18 mouse cellular contexts compared by ENCODE assay signal in genomic region chr1:137635781-137636180, GRCm38 (mm10).
A peak's percentile ranks its signal among the peaks of the same experiment; 100 is the strongest.
DNase-seq lines count a peak whose midpoint lies in the region; ATAC-seq and TF ChIP-seq lines count a peak whose summit lies in the region.
"Had no signal": no experiment of that assay in that cellular context is flagged by ENCODE, and none has a peak within 500 bp of the region (broad histone marks: within the 10 kb centered on the region; RNA-seq: fewer than 3 reads in every experiment).

No protein-coding gene starts in this region.

- H3K27me3 ChIP-seq in midbrain, embryonic 12.5 days, result no peaks in the 10 kb centered on the region
- no peaks in the 10 kb centered on the region for H3K27me3 ChIP-seq in midbrain, postnatal 0 days (ENCODE audit: insufficient read depth, low read length)
- no peaks in the 10 kb centered on the region for H3K27me3 ChIP-seq in embryonic facial prominence, embryonic 10.5 days (replicated peaks; ENCODE audit: low read depth, poor library complexity, severe bottlenecking)
- H3K27me3 ChIP-seq in forebrain, embryonic 12.5 days, result no peaks in the 10 kb centered on the region
- H3K27me3 ChIP-seq: heart, embryonic 15.5 days had no signal

- no peak for DNase-seq in midbrain, postnatal 0 days (ENCODE audit: low spot score)
- peak; percentile 29 for DNase-seq in embryonic facial prominence, embryonic 10.5 days (ENCODE audit: low spot score)
- no peak for DNase-seq in gastrocnemius, adult 2 months
- DNase-seq in gastrocnemius, postnatal 14 days, result no peak
- DNase-seq in left cerebral cortex, adult 2 months (ENCODE audit: extremely low spot score in 1 of 2, low spot score in 2 of 2), result no peak
- DNase-seq: adrenal gland, postnatal 36 days; cerebellum, adult 8-10 months; heart, adult 18-20 months; lung, embryonic 14.5 days; thymus, adult 2 months had no signal

- no peak overlapping the region for H3K4me3 ChIP-seq in midbrain, embryonic 12.5 days
- H3K4me3 ChIP-seq in midbrain, postnatal 0 days (ENCODE audit: low read depth, low read length), result no peak overlapping the region
- no peak overlapping the region for H3K4me3 ChIP-seq in embryonic facial prominence, embryonic 10.5 days
- no peak overlapping the region for H3K4me3 ChIP-seq in forebrain, embryonic 12.5 days (replicated peaks)
- no peak overlapping the region for H3K4me3 ChIP-seq in gastrocnemius, adult 2 months
- H3K4me3 ChIP-seq in left cerebral cortex, adult 2 months, result no peak overlapping the region
- H3K4me3 ChIP-seq: heart, embryonic 15.5 days; layer of hippocampus, adult 2 months; limb, embryonic 10.5 days had no signal

- peak; percentile 76 for ATAC-seq in midbrain, embryonic 12.5 days (ENCODE audit: low FRiP score, low read depth)
- ATAC-seq in midbrain, postnatal 0 days (ENCODE audit: low FRiP score), result no peak
- ATAC-seq in forebrain, embryonic 12.5 days (ENCODE audit: low FRiP score), result peak; percentile 77; the same call in 1 of the 2 replicates
- ATAC-seq: CD4-positive, CD25-positive, alpha-beta regulatory T cell, adult 4 months had no signal

- no peak overlapping the region for H3K9ac ChIP-seq in midbrain, embryonic 12.5 days (replicated peaks)
- H3K9ac ChIP-seq in midbrain, postnatal 0 days (replicated peaks; ENCODE audit: low read length, poor library complexity, severe bottlenecking), result no peak overlapping the region
- H3K9ac ChIP-seq in forebrain, embryonic 12.5 days, result no peak overlapping the region
- H3K9ac ChIP-seq: heart, embryonic 15.5 days; lung, embryonic 14.5 days had no signal

- no peak for TF ChIP-seq CTCF in midbrain, postnatal 0 days (IDR thresholded peaks at IDR 0.05)
- no peak for TF ChIP-seq CTCF in gastrocnemius, adult 2 months (IDR thresholded peaks at IDR 0.05)
- TF ChIP-seq CTCF in left cerebral cortex, adult 2 months (IDR thresholded peaks at IDR 0.05), result no peak

- H3K9me3 ChIP-seq in midbrain, embryonic 12.5 days, result no peaks in the 10 kb centered on the region
- H3K9me3 ChIP-seq in midbrain, postnatal 0 days (ENCODE audit: low read length), result no peaks in the 10 kb centered on the region
- no peaks in the 10 kb centered on the region for H3K9me3 ChIP-seq in embryonic facial prominence, embryonic 10.5 days
- no peaks in the 10 kb centered on the region for H3K9me3 ChIP-seq in forebrain, embryonic 12.5 days
- H3K9me3 ChIP-seq: heart, embryonic 15.5 days; limb, embryonic 10.5 days had no signal

- no peak overlapping the region for H3K4me2 ChIP-seq in midbrain, embryonic 12.5 days (replicated peaks)
- H3K4me2 ChIP-seq in midbrain, postnatal 0 days (ENCODE audit: low read depth, low read length, poor library complexity, severe bottlenecking), result no peak overlapping the region
- H3K4me2 ChIP-seq in forebrain, embryonic 12.5 days, result no peak overlapping the region
- H3K4me2 ChIP-seq: heart, embryonic 15.5 days; liver, embryonic 11.5 days; lung, embryonic 14.5 days had no signal

- peaks cover 16% of the 10 kb centered on the region for H3K4me1 ChIP-seq in midbrain, embryonic 12.5 days
- H3K4me1 ChIP-seq in midbrain, postnatal 0 days (ENCODE audit: insufficient read depth, low read length), result no peaks in the 10 kb centered on the region
- H3K4me1 ChIP-seq in embryonic facial prominence, embryonic 10.5 days, result peaks cover 22% of the 10 kb centered on the region
- peaks cover 20% of the 10 kb centered on the region for H3K4me1 ChIP-seq in forebrain, embryonic 12.5 days
- H3K4me1 ChIP-seq: heart, embryonic 15.5 days had no signal

- 16% methylated on average over 7 of the region's 7 CpGs for WGBS in midbrain, embryonic 12.5 days
- 30% methylated on average over 7 of the region's 7 CpGs for WGBS in midbrain, postnatal 0 days
- WGBS in embryonic facial prominence, embryonic 10.5 days, result 18% methylated on average over 7 of the region's 7 CpGs
- 8% methylated on average over 7 of the region's 7 CpGs for WGBS in forebrain, embryonic 12.5 days

- intact Hi-C loops in gastrocnemius, adult 2 months (cut with DNase I), result no loop called here
- intact Hi-C loops in gastrocnemius, postnatal 14 days (cut with DNase I; ENCODE audit: low total_unique reads), result no loop called here
- intact Hi-C loops in left cerebral cortex, adult 2 months (cut with DNase I), result no loop called here

- H3K27ac ChIP-seq in midbrain, embryonic 12.5 days (replicated peaks), result peak overlapping the region; percentile 27; the same call in 1 of the 2 replicates
- H3K27ac ChIP-seq in midbrain, postnatal 0 days (ENCODE audit: low read depth, low read length), result no peak overlapping the region
- peak overlapping the region; percentile 58 for H3K27ac ChIP-seq in embryonic facial prominence, embryonic 10.5 days (replicated peaks)
- H3K27ac ChIP-seq in forebrain, embryonic 12.5 days, result peak overlapping the region; percentile 37; the same call in 1 of the 2 replicates
- H3K27ac ChIP-seq in gastrocnemius, adult 2 months, result no peak overlapping the region
- H3K27ac ChIP-seq in left cerebral cortex, adult 2 months, result no peak overlapping the region
- H3K27ac ChIP-seq: heart, embryonic 15.5 days; layer of hippocampus, adult 2 months had no signal

- H3K36me3 ChIP-seq in midbrain, embryonic 12.5 days, result no peaks in the 10 kb centered on the region
- no peaks in the 10 kb centered on the region for H3K36me3 ChIP-seq in midbrain, postnatal 0 days (ENCODE audit: insufficient read depth, low read length)
- no peaks in the 10 kb centered on the region for H3K36me3 ChIP-seq in embryonic facial prominence, embryonic 10.5 days (replicated peaks)
- H3K36me3 ChIP-seq in forebrain, embryonic 12.5 days (replicated peaks), result no peaks in the 10 kb centered on the region
- H3K36me3 ChIP-seq: G1E; heart, embryonic 15.5 days; limb, embryonic 10.5 days had no signal

Comparison
In these comparisons a context has a peak if more than half of its experiments do, and no peak if none do; other contexts are left out.
1. H3K27ac ChIP-seq: peak in midbrain, embryonic 12.5 days (single experiment), embryonic facial prominence, embryonic 10.5 days (single experiment) and forebrain, embryonic 12.5 days (single experiment); none in midbrain, postnatal 0 days (single experiment), gastrocnemius, adult 2 months (single experiment) and left cerebral cortex, adult 2 months (single experiment).